Mouse (Mus musculus): Measurements from ENCODE around the gene Gm20388. TPM values are rescaled to one million over a fixed set of nuclear protein-coding genes. Genes with fewer than 3 reads are reported as not detected.

Gene Gm20388
- polyA plus RNA-seq, 1 experiment from 2014 or later = not detected

- H3K9ac ChIP-seq (ENCODE audit: low read depth, low read length) = no peak overlapping the region
- peaks cover 6% of the 10 kb centered on the region; the same call in 1 of the 2 replicates for H3K36me3 ChIP-seq (ENCODE audit: control insufficient read depth, insufficient read depth)
- H3K4me1 ChIP-seq (replicated peaks; ENCODE audit: control insufficient read depth, insufficient read depth, low read length) = no peaks in the 10 kb centered on the region
- H3K27me3 ChIP-seq (replicated peaks; ENCODE audit: control insufficient read depth, insufficient read depth, low read length) = no peaks in the 10 kb centered on the region
- H3K4me3 ChIP-seq (ENCODE audit: low read depth, low read length) = no peak overlapping the region
- no peaks in the 10 kb centered on the region for H3K9me3 ChIP-seq (ENCODE audit: control insufficient read depth)
- ATAC-seq = no peak
- no peak overlapping the region for H3K4me2 ChIP-seq (replicated peaks; ENCODE audit: low read depth)
- TF ChIP-seq CTCF (IDR thresholded peaks at IDR 0.05; ENCODE audit: low read depth) = no peak
- 84% methylated on average over 16 of the region's 16 CpGs for WGBS
- H3K27ac ChIP-seq (ENCODE audit: low read depth, low read length) = no peak overlapping the region
These were observed 251.2 kb downstream of the Gm20388 start for GRCm38 (mm10) chr8:120161658-120162403.

GRCm38 (mm10) chr8:120162404-120162752 lies 251.7 kb downstream of the Gm20388 start:
- H3K9ac ChIP-seq (ENCODE audit: low read depth, low read length) = no peak overlapping the region
- no peak for TF ChIP-seq CTCF (IDR thresholded peaks at IDR 0.05; ENCODE audit: low read depth)
- no peak overlapping the region for H3K27ac ChIP-seq (ENCODE audit: low read depth, low read length)
- H3K27me3 ChIP-seq (replicated peaks; ENCODE audit: control insufficient read depth, insufficient read depth, low read length) = no peaks in the 10 kb centered on the region
- H3K36me3 ChIP-seq (ENCODE audit: control insufficient read depth, insufficient read depth) = peaks cover 6% of the 10 kb centered on the region; the same call in 1 of the 2 replicates
- 88% methylated on average over 5 of the region's 5 CpGs for WGBS
- H3K4me3 ChIP-seq (ENCODE audit: low read depth, low read length) = no peak overlapping the region
- no peaks in the 10 kb centered on the region for H3K4me1 ChIP-seq (replicated peaks; ENCODE audit: control insufficient read depth, insufficient read depth, low read length)
- H3K4me2 ChIP-seq (replicated peaks; ENCODE audit: low read depth) = no peak overlapping the region
- no peak for ATAC-seq
- H3K9me3 ChIP-seq (ENCODE audit: control insufficient read depth) = no peaks in the 10 kb centered on the region

- WGBS = 66% methylated on average over 8 of the region's 8 CpGs
- Histone ChIP-seq H3K27ac (ENCODE audit: low read depth, low read length) (no peak overlapping the region), H3K4me1 (replicated peaks; ENCODE audit: control insufficient read depth, insufficient read depth, low read length) (no peaks in the 10 kb centered on the region), H3K4me2 (replicated peaks; ENCODE audit: low read depth) (no peak overlapping the region), H3K9me3 (ENCODE audit: control insufficient read depth) (no peaks in the 10 kb centered on the region), H3K27me3 (replicated peaks; ENCODE audit: control insufficient read depth, insufficient read depth, low read length) (no peaks in the 10 kb centered on the region), H3K9ac (ENCODE audit: low read depth, low read length) (no peak overlapping the region), H3K36me3 (ENCODE audit: control insufficient read depth, insufficient read depth) (peaks cover 6% of the 10 kb centered on the region; the same call in 1 of the 2 replicates), H3K4me3 (ENCODE audit: low read depth, low read length) (no peak overlapping the region)
- no peak for ATAC-seq
- TF ChIP-seq CTCF (IDR thresholded peaks at IDR 0.05; ENCODE audit: low read depth) = no peak
These were observed 252.7 kb downstream of the Gm20388 start for GRCm38 (mm10) chr8:120163376-120163775.

- no peak overlapping the region for H3K4me2 ChIP-seq (replicated peaks; ENCODE audit: low read depth)
- peaks cover 6% of the 10 kb centered on the region; the same call in 1 of the 2 replicates for H3K36me3 ChIP-seq (ENCODE audit: control insufficient read depth, insufficient read depth)
- WGBS = 80% methylated on average over 5 of the region's 5 CpGs
- no peaks in the 10 kb centered on the region for H3K27me3 ChIP-seq (replicated peaks; ENCODE audit: control insufficient read depth, insufficient read depth, low read length)
- no peaks in the 10 kb centered on the region for H3K4me1 ChIP-seq (replicated peaks; ENCODE audit: control insufficient read depth, insufficient read depth, low read length)
- no peak for ATAC-seq
- H3K27ac ChIP-seq (ENCODE audit: low read depth, low read length) = no peak overlapping the region
- no peak overlapping the region for H3K9ac ChIP-seq (ENCODE audit: low read depth, low read length)
- TF ChIP-seq CTCF (IDR thresholded peaks at IDR 0.05; ENCODE audit: low read depth) = no peak
- H3K9me3 ChIP-seq (ENCODE audit: control insufficient read depth) = no peaks in the 10 kb centered on the region
- H3K4me3 ChIP-seq (ENCODE audit: low read depth, low read length) = no peak overlapping the region
These were observed 253.4 kb downstream of the Gm20388 start for GRCm38 (mm10) chr8:120164026-120164425.

GRCm38 (mm10) chr8:120167136-120167535 lies 256.5 kb downstream of the Gm20388 start:
- no peak for ATAC-seq
- Histone ChIP-seq H3K9ac (ENCODE audit: low read depth, low read length) (no peak overlapping the region), H3K4me1 (replicated peaks; ENCODE audit: control insufficient read depth, insufficient read depth, low read length) (no peaks in the 10 kb centered on the region), H3K27me3 (replicated peaks; ENCODE audit: control insufficient read depth, insufficient read depth, low read length) (no peaks in the 10 kb centered on the region), H3K4me3 (ENCODE audit: low read depth, low read length) (no peak overlapping the region), H3K9me3 (ENCODE audit: control insufficient read depth) (no peaks in the 10 kb centered on the region), H3K27ac (ENCODE audit: low read depth, low read length) (no peak overlapping the region), H3K36me3 (ENCODE audit: control insufficient read depth, insufficient read depth) (peaks cover under 1% of the 10 kb centered on the region; the same call in 1 of the 2 replicates), H3K4me2 (replicated peaks; ENCODE audit: low read depth) (no peak overlapping the region)
- TF ChIP-seq CTCF (IDR thresholded peaks at IDR 0.05; ENCODE audit: low read depth) = no peak
- 78% methylated on average over 8 of the region's 8 CpGs for WGBS

- no peak for ATAC-seq
- no peak overlapping the region for H3K4me3 ChIP-seq (ENCODE audit: low read depth, low read length)
- H3K27me3 ChIP-seq (replicated peaks; ENCODE audit: control insufficient read depth, insufficient read depth, low read length) = no peaks in the 10 kb centered on the region
- H3K27ac ChIP-seq (ENCODE audit: low read depth, low read length) = no peak overlapping the region
- H3K36me3 ChIP-seq (ENCODE audit: control insufficient read depth, insufficient read depth) = no peaks in the 10 kb centered on the region
- no peak overlapping the region for H3K9ac ChIP-seq (ENCODE audit: low read depth, low read length)
- 53% methylated on average over 5 of the region's 5 CpGs for WGBS
- TF ChIP-seq CTCF (IDR thresholded peaks at IDR 0.05; ENCODE audit: low read depth) = no peak
- H3K9me3 ChIP-seq (ENCODE audit: control insufficient read depth) = no peaks in the 10 kb centered on the region
- no peak overlapping the region for H3K4me2 ChIP-seq (replicated peaks; ENCODE audit: low read depth)
- no peaks in the 10 kb centered on the region for H3K4me1 ChIP-seq (replicated peaks; ENCODE audit: control insufficient read depth, insufficient read depth, low read length)
These were observed 257.2 kb downstream of the Gm20388 start for GRCm38 (mm10) chr8:120167821-120168220.
